Mouse (Mus musculus) ovary, postnatal 36 days (tissue): Measurements from ENCODE around the gene Mios.

Experiments used
- DNase-seq: peaks from one replicate; pipeline ENCODE4 v3.0.0; 2022; ENCODE audit warnings: low spot score, mixed read lengths

The Mios gene

GRCm38 (mm10) chr6:8278426-8279002 lies 69.5 kb downstream of the Mios start:
- DNase-seq: no peak

DNA sequence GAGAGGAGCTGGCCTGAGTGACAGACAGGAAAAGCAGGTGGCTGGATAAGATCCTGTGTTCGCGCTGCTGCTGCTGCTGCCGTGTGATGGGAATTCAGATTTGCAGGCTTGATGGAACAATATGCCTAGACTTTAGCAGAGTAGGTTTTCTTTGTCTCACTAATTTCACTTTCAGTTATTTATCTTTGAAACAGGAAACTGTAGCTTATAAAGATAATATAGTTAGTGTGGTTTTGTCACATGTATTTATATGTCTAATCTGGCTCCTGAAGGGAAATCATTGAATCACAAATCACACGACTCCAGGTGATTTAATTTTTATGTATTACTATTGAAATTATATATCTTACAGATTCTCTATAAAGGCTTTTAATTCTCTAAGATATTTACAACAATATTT lies 74.2 kb downstream of the Mios start:
- no peak for DNase-seq

DNA sequence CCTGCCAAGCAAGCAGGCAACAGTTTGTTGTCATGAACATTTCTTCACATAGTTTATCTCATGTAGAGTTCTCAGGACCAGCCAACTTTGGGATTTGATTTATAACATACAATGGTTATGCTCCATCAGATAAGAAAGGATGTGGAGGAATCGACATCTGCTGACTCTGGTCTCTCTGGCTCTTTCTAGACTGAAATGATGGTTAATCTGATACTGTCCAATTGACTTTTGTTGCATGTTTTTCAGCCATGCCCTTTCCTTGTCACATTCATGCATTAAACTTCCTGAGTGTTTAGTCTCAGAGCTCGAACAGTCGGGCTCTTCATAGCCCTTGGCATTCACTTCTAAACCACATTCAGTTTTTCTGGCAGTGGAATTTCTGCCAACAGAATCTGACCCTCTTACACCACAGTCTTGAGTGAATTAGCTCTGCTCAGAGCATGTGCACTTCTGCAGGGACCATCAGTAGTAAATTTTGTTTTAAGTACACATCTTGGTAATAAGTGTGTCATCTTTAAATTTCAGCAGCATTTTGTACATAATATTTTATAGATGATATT lies 76.5 kb downstream of the Mios start:
- DNase-seq: no peak
